Mouse (Mus musculus): ENCODE results near the gene Marc1. TPM values are rescaled to one million over a fixed set of nuclear protein-coding genes. Genes with fewer than 3 reads are reported as not detected.
A peak's percentile ranks its signal among the peaks of the same experiment; 100 is the strongest.

Gene Marc1
- total and polyA plus RNA-seq, 2 experiments from 2014 or later: 0.24 to 0.45 TPM

GRCm38 (mm10) chr1:184737876-184738479 is 73.1 kb downstream of the Marc1 start:
- Histone ChIP-seq H3K9ac (no peak overlapping the region), H3K9me3 (ENCODE audit: low read length) (no peaks in the 10 kb centered on the region), H3K4me2 (ENCODE audit: low read depth) (no peak overlapping the region), H3K27me3 (ENCODE audit: insufficient read depth, low read length) (peaks cover 43% of the 10 kb centered on the region), H3K27ac (ENCODE audit: low read depth, low read length) (no peak overlapping the region), H3K4me3 (ENCODE audit: low read depth, low read length) (no peak overlapping the region), H3K4me1 (ENCODE audit: insufficient read depth) (no peaks in the 10 kb centered on the region), H3K36me3 (ENCODE audit: insufficient read depth) (no peaks in the 10 kb centered on the region)
- DNase-seq (peak; percentile 80), ATAC-seq (peak; percentile 87)
- TF ChIP-seq CTCF (IDR thresholded peaks at IDR 0.05; ENCODE audit: low read depth): peak; percentile 91
- 5% methylated on average over 13 of the region's 14 CpGs for WGBS

- no peak overlapping the region for H3K4me3 ChIP-seq (ENCODE audit: low read depth, low read length)
- ATAC-seq: no peak
- TF ChIP-seq CTCF (IDR thresholded peaks at IDR 0.05; ENCODE audit: low read depth): no peak
- WGBS: 41% methylated on average over 2 of the region's 2 CpGs
- H3K9me3 ChIP-seq (ENCODE audit: low read length): no peaks in the 10 kb centered on the region
- H3K4me1 ChIP-seq (ENCODE audit: insufficient read depth): no peaks in the 10 kb centered on the region
- H3K36me3 ChIP-seq (ENCODE audit: insufficient read depth): no peaks in the 10 kb centered on the region
- no peak overlapping the region for H3K9ac ChIP-seq
- H3K27ac ChIP-seq (ENCODE audit: low read depth, low read length): no peak overlapping the region
- peaks cover 49% of the 10 kb centered on the region for H3K27me3 ChIP-seq (ENCODE audit: insufficient read depth, low read length)
- H3K4me2 ChIP-seq (ENCODE audit: low read depth): no peak overlapping the region
- DNase-seq: no peak
Measured at GRCm38 (mm10) chr1:184737228-184737627, 73.9 kb downstream of the Marc1 start.

MicroRNAs encoded within 50 kb of the gene (microRNA counts, 519-probe panel; counts per million panel counts)
- not detected for microRNA mmu-miR-1981

Small RNAs within 50 kb of the gene (microRNA-seq; reads per million reads assigned to microRNA genes)
- 49.9 to 63.8 reads per million in 2 experiments for gene Mir1981

Other genes with a start within 250 kb of the Marc1 start
- 1.2 and 2.8 TPM in 2 replicates for gene Hlx, start 78.7 kb downstream of the Marc1 start, total RNA-seq (2014; rRNA removed)
- gene Hlx, start 78.7 kb downstream of the Marc1 start, polyA plus RNA-seq (2015; fragmentation: Nextera tagmentation; extraction: Ambion mirVana): 1.6 and 2.4 TPM in 2 replicates
- 60.1 and 65.5 TPM in 2 replicates for gene Marc2, start 35.1 kb upstream of the Marc1 start, total RNA-seq (2014; rRNA removed)
- 138 and 139 TPM in 2 replicates for gene Marc2, start 35.1 kb upstream of the Marc1 start, polyA plus RNA-seq (2015; fragmentation: Nextera tagmentation; extraction: Ambion mirVana)
- 9.5 and 10.7 TPM in 2 replicates for gene C130074G19Rik, start 71.9 kb upstream of the Marc1 start, total RNA-seq (2014; rRNA removed)
- gene C130074G19Rik, start 71.9 kb upstream of the Marc1 start, polyA plus RNA-seq (2015; fragmentation: Nextera tagmentation; extraction: Ambion mirVana): 0.94 and 1.2 TPM in 2 replicates
- gene Mark1, start 188.3 kb upstream of the Marc1 start, total RNA-seq (2014; rRNA removed): 72.6 and 78.2 TPM in 2 replicates
- gene Mark1, start 188.3 kb upstream of the Marc1 start, polyA plus RNA-seq (2015; fragmentation: Nextera tagmentation; extraction: Ambion mirVana): 11.5 and 14.3 TPM in 2 replicates